Mouse (Mus musculus) ES-E14 (cell line): ENCODE measurements around the gene Olfr707. TPM values are rescaled to one million over a fixed set of nuclear protein-coding genes. Genes with fewer than 3 reads are reported as not detected.

Experiments used
- DNase-seq: peaks from one replicate; pipeline ENCODE4 v3.0.0-alpha.2; 2013; ENCODE audit warnings: low read depth, low spot score
- H3K27ac ChIP-seq: 2 replicates; pipeline ENCODE4 v1.5.1; 2012; ENCODE audit warnings: low read depth, mild to moderate bottlenecking, low read length, moderate library complexity, mixed read lengths; ENCODE audit not compliant: poor library complexity, insufficient read depth, severe bottlenecking
- H3K36me3 ChIP-seq: 2 replicates; pipeline ENCODE4 v1.6.1; 2012; ENCODE audit warnings: mild to moderate bottlenecking, low read length, moderate library complexity, mixed read lengths; ENCODE audit not compliant: control insufficient read depth, poor library complexity, insufficient read depth, severe bottlenecking
- H3K4me1 ChIP-seq, 2 experiments: fragments of 150-350 bp in 1 of 2; sonication (generic) in 1 of 2; 2 replicates each; pipeline ENCODE4 v1.6.1; 2012; ENCODE audit warnings: low read length in 2 of 2, mild to moderate bottlenecking in 1 of 2, mixed read lengths in 1 of 2; ENCODE audit not compliant: control insufficient read depth in 2 of 2, insufficient read depth in 2 of 2, poor library complexity in 1 of 2
- H3K4me3 ChIP-seq, 2 experiments: fragments of 150-350 bp in 1 of 2; sonication (generic) in 1 of 2; 2 replicates each; pipeline ENCODE4 v1.5.1; 2012; ENCODE audit warnings: low read length in 2 of 2, low read depth in 1 of 2, mild to moderate bottlenecking in 1 of 2, mixed read lengths in 1 of 2; ENCODE audit not compliant: insufficient read depth in 1 of 2, poor library complexity in 1 of 2, severe bottlenecking in 1 of 2
- H3K9ac ChIP-seq: 2 replicates; pipeline ENCODE4 v1.6.1; 2012; ENCODE audit warnings: low read depth, mild to moderate bottlenecking, low read length, mixed read lengths; ENCODE audit not compliant: poor library complexity, insufficient read depth, severe bottlenecking
- H3K9me3 ChIP-seq: fragments of 150-350 bp; sonication (generic); 2 replicates; pipeline ENCODE4 v1.6.1; 2012; ENCODE audit warnings: low read depth, mild to moderate bottlenecking, low read length; ENCODE audit not compliant: control insufficient read depth, insufficient read depth
- CHD2 ChIP-seq: IDR thresholded peaks from 2 replicates; pipeline ENCODE4 v1.6.1; 2014; ENCODE audit warnings: mild to moderate bottlenecking, low read depth, low read length, inconsistent platforms
- HCFC1 ChIP-seq: IDR thresholded peaks from 2 replicates; pipeline ENCODE4 v1.6.1; 2012; ENCODE audit warnings: low read length, inconsistent platforms, borderline replicate concordance; ENCODE audit not compliant: insufficient read depth
- MAFK ChIP-seq: IDR thresholded peaks from 2 replicates; pipeline ENCODE4 v1.6.1; 2014; ENCODE audit warnings: mild to moderate bottlenecking, low read depth, low read length, inconsistent platforms; ENCODE audit not compliant: insufficient read depth
- ZC3H11A ChIP-seq: IDR thresholded peaks from 2 replicates; pipeline ENCODE4 v1.6.1; 2012; ENCODE audit warnings: low read depth, mild to moderate bottlenecking, inconsistent platforms, low read length, borderline replicate concordance
- ZNF384 ChIP-seq: IDR thresholded peaks from 2 replicates; pipeline ENCODE4 v1.6.1; 2012; ENCODE audit warnings: low read depth, low read length, inconsistent platforms
- in situ Hi-C, 2 experiments: fragments of 600-800 bp; cut with MboI; formaldehyde crosslinking; loops; one replicate each; pipeline ENCODE4 v1.15.1; 2025; ENCODE audit warnings: low sequenced_read_pairs in 2 of 2, inconsistent platforms in 1 of 2; ENCODE audit not compliant: unreplicated experiment in 2 of 2
- total RNA-seq: library from RNA; depleted of rRNA; stranded (reverse); fragments of 300-350 nt; gene quantifications from 2 replicates; pipeline ENCODE4 v1.2.3, GENCODE M21; 2012; rRNA removed

Gene Olfr707
- total RNA-seq, 1 experiment: not detected

DNA sequence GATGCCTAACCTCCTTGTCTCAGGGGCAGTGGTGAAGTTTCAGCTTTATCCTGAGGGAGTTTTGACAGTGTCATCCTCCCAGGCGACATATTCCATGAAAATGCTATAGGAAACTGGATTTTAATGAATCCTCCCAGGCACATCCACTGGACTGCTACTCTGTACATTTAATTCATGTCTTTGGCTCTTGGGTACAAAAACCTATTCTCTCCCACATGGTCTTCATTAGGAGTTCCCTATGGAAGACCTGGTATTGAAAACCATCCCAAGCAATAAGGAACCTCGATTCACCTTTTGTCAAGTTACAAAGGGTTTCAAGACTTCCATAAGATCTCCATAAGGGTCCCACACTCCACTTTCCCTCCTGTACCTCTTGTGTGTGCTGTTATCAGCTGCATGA is 13.0 kb downstream of the Olfr707 start, which contains the start of gene Olfr706:
Olfr706 (minus strand) TSS at position 101 of the 400 bp plus-strand sequence.
- Histone ChIP-seq H3K9ac (no peak within 1 kb of the TSS), H3K27ac (no peak within 1 kb of the TSS), H3K36me3 (no peaks in the 10 kb centered on the region), H3K9me3 (no peaks in the 10 kb centered on the region), H3K4me1 (no peaks in the 10 kb centered on the region), H3K4me3 (no peak within 1 kb of the TSS)
- TF ChIP-seq HCFC1: no peak
- TF ChIP-seq CHD2: no peak
- no peak for TF ChIP-seq ZNF384
- no peak for TF ChIP-seq ZC3H11A
- no peak for TF ChIP-seq MAFK
- no peak for DNase-seq
- in situ Hi-C loops: no loop called here

DNA sequence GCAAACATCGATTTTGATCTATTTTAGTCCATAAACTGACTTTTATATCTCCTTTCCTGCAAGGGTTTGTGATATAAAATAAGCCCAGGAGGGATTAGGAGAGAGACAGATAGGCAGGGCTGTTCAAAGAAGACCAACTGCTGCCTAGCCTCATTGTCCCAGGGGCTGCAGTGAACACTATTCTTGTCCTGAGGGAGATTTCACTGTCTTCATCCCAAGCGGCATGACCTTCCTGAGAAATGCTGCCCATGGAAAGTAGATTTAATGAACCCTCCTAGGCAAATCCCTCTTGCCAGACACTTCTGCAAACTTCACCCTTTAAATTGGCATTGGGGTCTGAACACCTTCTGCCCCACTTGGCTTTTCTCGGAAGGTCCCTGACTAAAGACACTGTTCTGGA is 24.2 kb downstream of the Olfr707 start, which contains the start of gene Olfr705:
Olfr705 (minus strand) TSS at position 101 of the 400 bp plus-strand sequence.
- in situ Hi-C loops: no loop called here
- DNase-seq: no peak
- no peak within 1 kb of the TSS for H3K4me3 ChIP-seq
- no peak within 1 kb of the TSS for H3K27ac ChIP-seq
- H3K9me3 ChIP-seq: no peaks in the 10 kb centered on the region
- no peak within 1 kb of the TSS for H3K9ac ChIP-seq
- TF ChIP-seq MAFK: no peak
- no peak for TF ChIP-seq CHD2
- no peak for TF ChIP-seq ZNF384
- TF ChIP-seq HCFC1: no peak
- TF ChIP-seq ZC3H11A: no peak
- H3K4me1 ChIP-seq: no peaks in the 10 kb centered on the region
- no peaks in the 10 kb centered on the region for H3K36me3 ChIP-seq

DNA sequence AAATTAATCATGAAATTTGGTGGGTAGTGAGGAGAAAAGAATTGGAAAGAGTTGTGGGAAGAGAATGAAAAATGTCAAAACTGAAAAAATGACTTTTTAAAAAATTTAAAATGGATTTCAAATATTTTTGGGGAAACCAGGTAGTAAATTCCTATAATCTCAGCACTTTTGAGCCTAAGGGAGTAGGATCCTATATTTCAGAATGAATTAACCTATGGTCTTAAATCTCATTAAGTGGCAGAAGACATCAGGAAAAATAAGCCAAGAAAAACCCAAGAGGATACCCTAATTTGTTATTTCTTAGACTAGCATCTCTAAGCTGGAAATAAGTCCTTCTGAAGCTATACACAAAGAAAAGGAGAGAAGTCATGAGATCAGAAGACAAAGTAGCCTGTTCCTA is 38.2 kb downstream of the Olfr707 start, which contains the start of gene Olfr704:
Olfr704 (plus strand) TSS at position 301 of the 400 bp plus-strand sequence.
- no peak within 1 kb of the TSS for H3K4me3 ChIP-seq
- in situ Hi-C loops: no loop called here

DNA sequence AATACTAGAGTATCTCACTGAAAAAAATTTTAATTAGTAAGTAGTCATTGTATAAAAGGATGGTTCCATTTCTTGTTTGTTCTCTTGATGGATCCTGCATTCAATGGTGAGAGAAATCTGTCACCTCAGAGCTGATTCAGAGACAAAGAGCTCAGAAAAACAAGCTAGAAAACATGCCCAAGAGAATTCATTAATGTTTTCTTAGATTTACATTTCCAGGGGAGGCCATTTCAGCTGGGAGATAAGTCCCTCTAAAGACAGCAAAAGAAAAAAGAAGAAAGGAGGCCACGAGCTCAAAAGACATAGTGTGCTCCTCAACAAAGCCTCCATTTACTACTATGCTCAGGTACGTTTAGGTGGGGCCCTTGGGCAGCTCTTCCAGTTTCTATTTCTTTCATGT is 58.0 kb downstream of the Olfr707 start, which contains the start of gene Olfr703:
Olfr703 (plus strand) TSS at position 301 of the 400 bp plus-strand sequence.
- H3K9ac ChIP-seq: no peak within 1 kb of the TSS
- no peaks in the 10 kb centered on the region for H3K9me3 ChIP-seq
- H3K36me3 ChIP-seq: no peaks in the 10 kb centered on the region
- no peak for DNase-seq
- H3K4me1 ChIP-seq: no peaks in the 10 kb centered on the region
- H3K4me3 ChIP-seq: no peak within 1 kb of the TSS
- no peak within 1 kb of the TSS for H3K27ac ChIP-seq
- in situ Hi-C loops: no loop called here
- TF ChIP-seq HCFC1: no peak
- TF ChIP-seq CHD2: no peak
- TF ChIP-seq ZNF384: no peak
- TF ChIP-seq ZC3H11A: no peak
- TF ChIP-seq MAFK: no peak

More for the DNA sequence above, 38.2 kb downstream of the Olfr707 start, which contains the start of gene Olfr704:
- Histone ChIP-seq H3K27ac (no peak within 1 kb of the TSS), H3K9me3 (no peaks in the 10 kb centered on the region), H3K9ac (no peak within 1 kb of the TSS), H3K4me1 (no peaks in the 10 kb centered on the region), H3K36me3 (no peaks in the 10 kb centered on the region)
- no peak for TF ChIP-seq HCFC1
- DNase-seq: no peak

Other genes with a start within 250 kb of the Olfr707 start
- not detected in 2 replicates for gene Olfr693, start 220.7 kb downstream of the Olfr707 start, total RNA-seq
- not detected in 2 replicates for gene Olfr694, start 209.4 kb downstream of the Olfr707 start, total RNA-seq
- gene Olfr695, start 184.8 kb downstream of the Olfr707 start, total RNA-seq: not detected in 2 replicates
- not detected in 2 replicates for gene Olfr697, start 158.8 kb downstream of the Olfr707 start, total RNA-seq
- not detected in 2 replicates for gene Olfr698, start 145.8 kb downstream of the Olfr707 start, total RNA-seq
- 0.42 and 0.49 TPM in 2 replicates for gene Olfr699, start 108.0 kb downstream of the Olfr707 start, total RNA-seq
- gene Olfr700, start 92.4 kb downstream of the Olfr707 start, total RNA-seq: not detected in 2 replicates
- 0.31 TPM in 1 of 2 replicates, not detected in the other for gene Olfr701, start 87.1 kb downstream of the Olfr707 start, total RNA-seq
- gene Olfr702, start 67.3 kb downstream of the Olfr707 start, total RNA-seq: not detected in 2 replicates
- not detected in 2 replicates for gene Olfr703, start 57.9 kb downstream of the Olfr707 start, total RNA-seq
- gene Olfr704, start 38.1 kb downstream of the Olfr707 start, total RNA-seq: not detected in 2 replicates
- gene Olfr705, start 24.4 kb downstream of the Olfr707 start, total RNA-seq: 0.13 and 0.26 TPM in 2 replicates
- not detected in 2 replicates for gene Olfr706, start 13.1 kb downstream of the Olfr707 start, total RNA-seq
- gene Olfr1532-ps1, start 6.8 kb upstream of the Olfr707 start, total RNA-seq: not detected in 2 replicates
- not detected in 2 replicates for gene Olfr709-ps1, start 31.0 kb upstream of the Olfr707 start, total RNA-seq
- gene Olfr710, start 47.1 kb upstream of the Olfr707 start, total RNA-seq: not detected in 2 replicates
- not detected in 2 replicates for gene Olfr6, start 62.7 kb upstream of the Olfr707 start, total RNA-seq
- not detected in 2 replicates for gene Olfr711, start 74.2 kb upstream of the Olfr707 start, total RNA-seq
- gene Olfr2, start 104.8 kb upstream of the Olfr707 start, total RNA-seq: not detected in 2 replicates
- not detected in 2 replicates for gene Olfr713, start 129.9 kb upstream of the Olfr707 start, total RNA-seq
- not detected in 2 replicates for gene Olfr714, start 169.7 kb upstream of the Olfr707 start, total RNA-seq
- gene Olfr17, start 192.0 kb upstream of the Olfr707 start, total RNA-seq: not detected in 2 replicates
- not detected in 2 replicates for gene Olfr715b, start 209.1 kb upstream of the Olfr707 start, total RNA-seq
- gene Olfr715, start 229.8 kb upstream of the Olfr707 start, total RNA-seq: not detected in 2 replicates
- not detected in 2 replicates for gene Olfr716, start 237.1 kb upstream of the Olfr707 start, total RNA-seq